Mouse (Mus musculus): ENCODE measurements around the gene Tmem131l. TPM values are rescaled to one million over a fixed set of nuclear protein-coding genes. Genes with fewer than 3 reads are reported as not detected.

The Tmem131l gene
- total and polyA plus RNA-seq, 3 experiments = 25.9 to 48.2 (median 26.6) TPM

DNA sequence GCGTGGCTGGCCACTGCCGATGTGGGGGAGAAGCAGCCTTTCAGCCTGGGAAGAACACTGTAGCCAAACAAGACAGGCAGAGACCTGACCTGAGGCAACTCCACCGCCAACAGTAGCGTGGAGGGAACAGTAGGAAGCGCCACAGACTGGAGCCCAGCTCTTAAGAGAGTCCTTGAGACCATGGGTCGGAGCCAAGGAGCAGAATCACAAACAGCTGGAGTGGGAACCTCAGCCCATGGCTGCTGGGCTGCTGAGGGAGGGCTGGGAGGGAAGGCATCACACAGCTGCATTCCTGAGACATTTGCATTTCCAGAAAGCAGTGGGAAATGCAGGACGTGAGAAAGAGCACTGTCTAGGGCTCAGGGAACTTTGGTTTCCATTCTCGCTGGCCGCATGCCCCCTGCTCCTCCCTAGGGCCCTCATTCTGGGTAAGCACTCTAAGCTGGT, 8.8 kb upstream of the Tmem131l start:
- DNase-seq = peak; percentile 49

DNA sequence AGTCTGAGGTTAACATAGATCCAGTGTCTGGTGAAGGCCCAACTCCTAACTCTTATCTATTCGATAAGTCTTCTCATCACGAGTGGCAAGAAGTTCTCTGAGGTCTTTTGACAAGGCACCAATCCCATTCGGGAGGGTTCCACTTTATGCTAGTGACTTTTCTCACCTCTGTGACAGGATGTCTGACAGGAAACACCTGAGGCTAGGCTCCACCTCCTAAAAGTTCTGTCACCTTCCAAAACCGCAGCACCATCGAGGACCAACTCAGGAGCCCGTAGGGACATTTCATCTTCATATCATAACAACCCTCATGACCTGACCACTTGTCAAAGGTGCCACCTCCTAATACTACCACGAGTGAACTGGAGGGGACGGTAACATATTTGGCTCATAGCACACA, 6.2 kb upstream of the Tmem131l start:
- no peak for DNase-seq

DNA sequence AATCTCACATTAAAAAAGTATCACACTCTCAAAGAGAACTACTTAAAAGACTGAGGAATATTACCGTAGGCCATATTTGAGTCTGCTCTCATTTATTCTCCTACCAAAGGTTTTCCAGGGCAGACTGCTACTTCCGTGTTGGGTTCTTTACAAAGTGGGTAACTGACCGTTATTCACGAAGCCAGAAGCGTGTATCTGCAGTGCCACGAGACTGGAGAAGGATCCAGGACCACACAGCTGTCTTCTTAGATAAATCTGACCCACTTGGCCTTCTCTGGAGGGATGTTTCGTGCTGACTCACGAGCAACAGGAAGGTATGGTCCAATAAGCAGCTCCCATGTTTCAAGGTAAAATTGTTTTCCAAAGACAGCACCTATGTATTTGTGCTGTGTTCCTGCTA, 1.8 kb upstream of the Tmem131l start:
- DNase-seq = no peak

DNA sequence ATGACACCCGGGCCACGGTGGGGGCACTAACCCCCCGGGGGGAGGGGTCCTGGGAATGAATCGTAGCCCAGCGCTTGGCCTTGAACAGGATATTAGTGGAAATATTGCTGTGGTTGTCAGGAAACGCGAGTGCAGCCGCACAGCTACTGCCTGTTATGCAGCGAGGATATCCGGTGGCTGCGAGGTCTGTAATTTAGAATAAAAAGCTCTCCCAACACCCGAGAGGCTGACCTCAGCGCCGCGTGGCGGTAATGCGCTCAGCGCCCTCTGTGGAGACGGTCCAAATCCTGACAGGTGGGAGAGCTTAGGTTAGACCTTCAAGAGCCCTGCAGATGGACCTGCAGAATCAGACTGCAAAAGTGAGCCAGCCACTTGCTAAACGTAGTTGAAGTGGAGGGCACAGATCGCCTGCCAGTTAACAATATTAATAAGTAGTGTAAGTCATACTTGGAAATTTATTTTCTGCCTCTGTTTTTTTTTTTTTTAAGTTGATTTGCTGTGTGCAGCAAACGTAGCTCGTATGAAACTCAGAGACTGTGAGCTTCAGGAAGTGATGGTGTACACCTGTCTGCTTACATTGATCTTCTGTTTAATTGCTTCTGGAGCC, 604 bp upstream of the Tmem131l start:
- no peak for DNase-seq

DNA sequence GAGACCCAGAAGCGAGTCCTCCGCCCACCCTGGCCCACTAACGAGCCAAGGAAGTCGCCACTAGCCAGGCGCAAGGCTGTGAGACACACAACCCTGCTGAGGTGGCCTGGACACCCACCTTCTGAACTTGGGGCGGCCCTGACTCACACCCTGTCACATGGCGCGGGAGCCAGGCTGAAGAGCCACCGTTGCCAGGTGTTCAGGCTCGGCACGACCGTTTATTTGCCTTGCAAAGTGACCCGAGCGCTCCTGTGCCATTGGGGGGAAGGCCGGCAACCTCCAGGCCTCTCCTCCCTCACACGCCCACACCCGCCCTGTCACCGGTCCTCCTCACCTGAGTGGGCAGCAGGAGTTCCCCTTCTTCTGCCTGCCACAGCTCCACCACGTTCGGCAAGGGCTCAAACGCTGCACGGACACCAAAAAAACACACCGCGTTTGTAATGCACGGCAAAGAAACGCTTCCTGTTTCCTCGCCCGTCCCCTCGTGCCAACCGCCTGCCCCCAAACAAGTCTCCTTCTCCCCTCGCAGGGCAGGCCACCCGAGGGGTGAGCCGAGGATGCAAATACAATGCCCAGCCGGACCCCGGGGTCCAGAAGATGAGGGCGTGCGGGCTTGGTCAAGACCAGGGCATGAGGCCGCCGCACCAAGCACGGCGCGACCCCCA, 862 bp downstream of the Tmem131l start:
- DNase-seq = peak; percentile 77

DNA sequence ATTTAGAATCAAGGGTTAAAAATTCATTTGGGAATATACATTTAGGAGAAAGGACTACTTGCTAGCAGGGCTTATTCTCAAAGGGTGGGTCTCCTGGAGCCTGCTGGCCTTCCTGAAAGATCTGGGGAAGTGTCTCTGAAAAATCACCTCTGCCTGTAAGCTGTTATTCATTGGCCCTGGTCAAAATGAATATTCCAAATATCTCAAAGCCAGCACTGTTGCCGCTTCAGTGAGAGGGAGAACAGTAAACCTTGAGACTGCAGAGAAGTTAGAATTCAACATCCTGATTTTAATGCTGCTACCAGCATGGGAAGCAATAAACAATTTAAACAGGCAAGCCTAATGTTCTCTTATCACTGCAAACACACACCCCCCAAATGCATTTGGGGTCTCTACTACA, 1.8 kb downstream of the Tmem131l start:
- DNase-seq = no peak

DNA sequence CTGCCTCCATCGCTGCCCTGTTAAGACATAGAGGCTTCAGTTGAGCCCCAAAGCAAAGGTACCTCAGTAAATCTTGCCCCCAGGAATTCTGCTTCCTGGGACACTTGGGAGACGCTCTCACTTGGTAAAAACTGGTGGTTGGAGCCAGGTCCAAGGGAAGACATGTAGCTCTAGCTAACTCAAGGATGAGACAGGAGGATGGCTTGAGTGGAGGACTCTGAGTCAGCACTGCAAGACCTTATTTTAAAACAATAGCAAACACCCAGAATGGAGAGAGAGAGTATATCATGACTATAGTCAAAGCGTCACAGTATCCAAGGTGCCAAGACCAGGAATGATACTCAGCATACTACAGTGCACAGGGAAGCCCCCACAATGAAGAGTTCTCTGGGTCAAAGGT, 2.4 kb downstream of the Tmem131l start:
- DNase-seq = no peak

DNA sequence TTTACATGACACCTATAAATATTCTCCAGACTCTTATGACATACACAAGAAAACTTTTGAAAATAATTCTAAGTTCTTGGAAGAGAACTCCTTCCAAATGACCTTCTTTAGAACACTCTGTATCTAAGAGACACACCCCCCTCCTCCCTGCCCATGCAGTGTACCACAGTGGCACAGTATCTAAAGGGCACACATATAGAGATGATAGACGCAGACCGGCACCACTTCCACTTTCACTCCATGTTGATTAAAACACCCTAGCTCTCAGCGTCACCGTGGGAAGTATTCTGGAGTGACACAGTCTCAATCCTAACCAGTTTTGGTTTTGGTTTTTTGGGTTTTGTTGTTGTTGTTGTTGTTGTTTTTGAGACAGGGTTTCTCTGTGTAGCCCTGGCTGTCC, 3.1 kb downstream of the Tmem131l start:
- DNase-seq = no peak

DNA sequence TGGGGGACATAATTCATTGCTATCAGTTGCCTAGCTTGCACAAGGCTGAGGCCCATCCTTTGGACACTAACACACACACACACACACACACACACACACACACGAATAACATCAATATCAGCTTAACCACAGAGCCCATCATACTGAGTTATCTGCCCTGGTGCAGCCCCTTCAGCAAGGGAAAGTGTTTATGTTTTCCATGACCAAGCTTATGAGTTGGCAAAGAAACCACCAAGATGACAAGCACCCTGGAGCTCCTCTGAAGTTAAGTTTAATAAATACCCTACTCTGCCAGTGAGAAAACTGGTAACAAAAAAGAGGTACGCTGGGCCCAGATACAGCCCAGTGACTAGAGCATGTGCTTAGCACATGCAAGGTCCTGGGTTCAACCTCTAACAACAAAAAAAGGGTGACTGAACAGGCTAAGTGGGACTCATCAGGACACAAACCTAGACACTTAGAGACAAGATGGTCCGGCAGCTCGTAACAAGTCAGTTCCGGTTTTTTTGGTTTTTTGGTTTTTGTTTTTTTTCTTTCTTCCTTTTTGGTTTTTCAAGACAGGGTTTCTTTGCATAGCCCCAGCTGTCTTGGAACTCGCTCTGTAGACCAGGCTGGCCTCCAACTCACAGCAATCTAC, 4.1 kb downstream of the Tmem131l start:
- no peak for DNase-seq

DNA sequence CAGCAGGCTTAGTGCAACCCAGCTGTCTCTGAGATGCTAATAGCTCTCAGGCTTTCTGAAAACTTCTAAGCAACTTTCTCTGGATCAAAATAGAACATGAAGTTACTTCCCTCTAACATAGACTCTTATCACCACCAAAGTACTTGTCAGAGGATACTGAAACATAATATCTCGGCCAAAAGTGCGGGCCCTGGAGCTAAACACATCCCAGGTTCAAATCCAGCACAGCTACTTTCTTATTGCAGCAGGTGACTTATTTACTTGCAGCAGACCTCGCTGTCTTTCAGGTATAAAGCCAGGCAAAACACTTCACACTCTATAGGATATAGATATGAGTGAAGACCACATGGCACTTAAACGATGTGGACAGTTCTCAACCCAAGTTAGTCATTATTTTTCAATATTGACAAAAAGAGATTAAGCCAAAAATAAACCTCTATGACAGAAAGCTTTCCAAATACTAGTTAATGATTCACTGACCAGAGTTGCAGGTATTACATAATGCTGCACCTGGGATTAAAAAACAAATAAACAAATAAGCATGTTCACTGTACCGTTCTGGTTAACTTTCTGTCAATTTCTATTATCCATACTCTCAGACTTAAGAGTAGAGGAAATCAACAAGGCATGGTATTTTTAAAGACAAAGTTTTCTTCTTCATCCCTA, 5.7 kb downstream of the Tmem131l start:
- DNase-seq = no peak

DNA sequence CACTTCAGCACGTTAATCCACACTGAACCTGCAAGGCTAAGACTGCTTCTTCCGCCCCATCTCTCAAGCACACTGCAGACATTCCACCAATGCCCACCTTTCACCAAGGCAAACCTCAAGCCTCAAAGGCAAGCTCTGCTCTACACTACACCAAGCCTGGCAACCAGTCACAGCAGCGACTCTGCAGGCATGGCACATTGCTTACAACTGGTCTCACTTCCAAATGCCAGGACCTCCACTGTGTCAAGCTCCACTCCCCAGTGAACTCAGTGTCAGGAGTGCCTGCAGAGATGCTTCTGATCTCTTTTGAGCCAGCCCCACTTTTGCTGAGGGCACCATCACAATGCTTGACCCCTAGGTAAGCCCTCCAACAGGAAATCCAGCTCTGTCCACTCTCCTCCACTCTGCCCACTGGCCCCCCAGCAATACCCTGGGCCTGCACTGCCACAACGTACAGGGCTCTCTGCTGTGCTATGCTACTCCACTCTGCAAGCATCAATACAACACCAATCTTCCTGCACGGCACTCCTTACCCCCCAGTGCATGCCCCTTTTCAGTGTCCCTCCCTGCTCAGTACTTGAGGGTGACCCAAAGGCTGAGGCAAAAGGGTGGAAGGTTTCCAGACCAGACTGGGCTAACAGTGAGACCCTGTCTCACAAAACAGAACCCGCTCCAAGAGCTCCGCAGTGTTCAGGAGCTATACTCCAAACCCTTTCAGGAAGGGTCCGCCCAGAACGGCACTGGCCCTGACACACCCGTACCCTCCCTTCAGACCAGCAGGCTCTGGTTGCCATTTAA, 6.8 kb downstream of the Tmem131l start:
- no peak for DNase-seq

DNA sequence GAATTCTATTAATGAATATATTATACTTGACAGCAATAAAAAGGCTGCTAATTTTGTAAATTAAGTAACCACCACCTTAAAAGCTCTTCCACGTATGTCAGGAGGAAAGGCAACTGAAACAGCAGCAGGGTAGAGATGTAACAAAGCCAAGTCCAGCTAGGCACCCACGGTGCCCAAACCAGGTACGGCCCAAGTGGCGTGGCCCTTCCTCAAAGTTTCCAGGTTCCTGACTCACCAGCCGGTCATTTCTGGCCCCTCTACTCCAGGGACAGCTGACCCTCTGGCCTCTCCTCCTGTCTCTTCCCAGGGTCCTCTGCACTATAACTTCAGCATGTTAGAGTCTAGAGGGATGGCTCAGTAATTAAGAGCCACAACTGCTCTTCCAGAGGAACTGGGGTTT, 7.6 kb downstream of the Tmem131l start:
- DNase-seq = no peak

DNA sequence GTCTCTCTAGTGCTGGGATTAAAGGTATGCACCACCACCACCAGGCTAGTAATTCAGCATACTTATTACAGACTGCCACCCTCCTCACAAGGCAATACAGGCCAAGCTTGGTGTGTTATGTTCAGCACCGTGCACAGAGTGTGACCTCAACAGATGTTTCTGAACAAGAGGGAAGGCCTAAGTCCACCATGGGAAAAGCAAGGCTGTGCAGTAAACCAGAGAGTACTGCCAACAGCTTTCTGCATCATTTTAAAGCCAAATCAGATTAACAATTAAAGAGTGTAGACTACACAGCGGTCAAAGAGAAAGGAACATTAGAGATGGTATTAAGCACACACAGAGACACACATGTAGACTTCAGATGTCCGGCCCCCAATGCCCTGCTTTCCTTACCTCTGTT, 8.8 kb downstream of the Tmem131l start:
- DNase-seq = no peak

DNA sequence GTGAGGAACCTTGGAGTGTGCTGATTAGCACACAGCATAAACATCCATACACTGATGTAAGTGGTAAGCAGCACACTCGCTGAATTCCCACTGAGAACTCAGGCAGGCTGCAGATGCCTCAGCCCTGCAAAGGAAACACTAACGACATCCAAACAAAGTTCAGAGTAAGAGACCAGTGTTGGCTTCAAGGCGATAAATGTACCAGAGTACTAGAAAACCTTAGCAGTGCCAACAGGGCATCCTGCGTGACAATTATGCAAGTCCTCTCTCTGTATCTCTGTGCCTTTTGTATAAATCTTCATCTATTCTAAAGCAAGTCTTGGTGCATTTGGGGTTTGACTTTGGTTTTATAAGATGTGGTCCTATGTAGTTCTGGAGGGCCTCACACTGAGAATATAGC, 11.0 kb downstream of the Tmem131l start:
- DNase-seq = no peak

DNA sequence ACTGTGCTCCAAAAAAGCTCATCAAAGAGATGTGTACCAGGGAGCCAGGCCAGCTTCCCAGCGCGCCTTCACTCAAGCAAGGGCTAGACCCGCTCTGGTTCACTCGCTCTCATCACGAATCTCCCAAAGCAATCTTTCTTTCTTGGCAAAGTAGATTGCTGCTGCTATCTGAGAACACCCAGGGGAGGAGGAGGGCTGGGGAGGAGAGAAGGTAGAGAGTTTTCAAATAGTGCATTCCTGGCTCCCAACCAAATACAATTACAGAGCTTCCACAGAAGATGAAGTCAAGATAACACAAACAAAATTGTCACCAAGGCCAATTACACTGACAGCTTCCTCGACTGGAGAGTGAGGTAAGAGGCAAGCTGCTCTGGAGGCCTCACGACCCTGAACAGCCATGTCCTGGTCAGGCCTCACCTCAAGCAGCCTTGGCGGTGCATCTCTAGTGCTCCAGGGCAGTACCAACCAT, 12.2 kb downstream of the Tmem131l start:
- no peak for DNase-seq

DNA sequence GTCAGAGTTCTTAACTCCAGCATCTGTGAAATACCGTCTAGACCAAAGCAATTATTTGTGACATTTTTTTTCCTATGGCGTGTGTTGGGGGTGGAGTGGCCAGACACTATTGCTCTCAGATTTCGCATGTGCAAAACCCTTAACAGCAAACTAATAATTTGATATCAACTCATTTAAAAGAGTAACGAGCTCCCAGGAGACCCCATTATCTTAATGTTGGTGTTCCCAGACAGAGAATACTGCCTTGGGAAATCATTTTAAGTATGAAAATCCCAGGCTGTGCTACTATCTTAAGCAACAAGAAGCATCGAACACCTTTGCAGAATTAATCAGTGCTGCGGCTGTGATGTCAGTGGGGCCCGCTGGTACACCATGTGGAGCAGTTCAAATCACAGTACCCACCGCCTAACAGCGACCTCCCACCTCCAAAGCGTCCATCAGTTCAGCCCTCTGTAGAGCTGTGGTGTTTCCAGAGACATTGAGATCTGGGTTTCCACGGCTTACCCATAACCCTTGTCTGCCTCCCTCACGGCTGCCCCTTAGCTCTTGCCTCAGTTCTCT, 15.4 kb downstream of the Tmem131l start:
- DNase-seq = no peak

DNA sequence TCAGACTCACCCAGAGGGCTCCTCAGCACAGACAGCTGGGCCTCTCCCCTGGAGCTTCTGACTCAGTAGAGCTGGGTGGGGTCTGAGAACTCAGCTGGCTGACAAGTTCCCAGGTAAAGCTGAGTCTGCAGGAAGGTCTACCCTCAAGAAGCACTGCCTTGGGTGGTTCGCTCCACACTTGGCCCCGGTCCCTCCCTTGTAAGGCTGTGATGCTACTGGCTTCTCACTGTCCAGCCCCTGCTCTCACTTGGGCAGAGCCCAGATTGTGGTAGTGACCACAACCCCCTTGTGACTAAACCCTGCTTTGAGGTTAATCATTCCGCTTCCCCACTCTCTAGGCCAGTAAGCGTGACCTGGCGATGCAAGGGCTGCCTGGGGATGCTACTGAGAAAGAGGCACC, 17.3 kb downstream of the Tmem131l start:
- no peak for DNase-seq

DNA sequence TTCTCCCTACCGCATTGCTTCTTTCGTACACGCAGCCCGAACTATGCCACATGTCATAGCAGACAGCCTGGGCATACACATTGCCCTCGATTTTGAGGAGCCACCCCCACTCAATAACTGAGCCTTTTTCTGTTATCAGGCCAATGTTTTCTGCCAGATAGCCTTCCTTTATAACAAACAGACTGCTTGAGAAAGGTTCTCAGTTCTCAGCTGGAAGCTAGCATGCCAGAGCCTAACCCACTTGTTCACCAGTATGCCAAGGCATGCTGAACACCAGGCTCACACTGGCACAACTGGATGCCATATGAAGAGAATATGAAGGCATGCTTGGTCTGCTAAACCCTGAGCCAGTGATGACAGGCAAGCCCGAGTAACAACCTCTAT, 17.8 kb downstream of the Tmem131l start:
- no peak for DNase-seq

DNA sequence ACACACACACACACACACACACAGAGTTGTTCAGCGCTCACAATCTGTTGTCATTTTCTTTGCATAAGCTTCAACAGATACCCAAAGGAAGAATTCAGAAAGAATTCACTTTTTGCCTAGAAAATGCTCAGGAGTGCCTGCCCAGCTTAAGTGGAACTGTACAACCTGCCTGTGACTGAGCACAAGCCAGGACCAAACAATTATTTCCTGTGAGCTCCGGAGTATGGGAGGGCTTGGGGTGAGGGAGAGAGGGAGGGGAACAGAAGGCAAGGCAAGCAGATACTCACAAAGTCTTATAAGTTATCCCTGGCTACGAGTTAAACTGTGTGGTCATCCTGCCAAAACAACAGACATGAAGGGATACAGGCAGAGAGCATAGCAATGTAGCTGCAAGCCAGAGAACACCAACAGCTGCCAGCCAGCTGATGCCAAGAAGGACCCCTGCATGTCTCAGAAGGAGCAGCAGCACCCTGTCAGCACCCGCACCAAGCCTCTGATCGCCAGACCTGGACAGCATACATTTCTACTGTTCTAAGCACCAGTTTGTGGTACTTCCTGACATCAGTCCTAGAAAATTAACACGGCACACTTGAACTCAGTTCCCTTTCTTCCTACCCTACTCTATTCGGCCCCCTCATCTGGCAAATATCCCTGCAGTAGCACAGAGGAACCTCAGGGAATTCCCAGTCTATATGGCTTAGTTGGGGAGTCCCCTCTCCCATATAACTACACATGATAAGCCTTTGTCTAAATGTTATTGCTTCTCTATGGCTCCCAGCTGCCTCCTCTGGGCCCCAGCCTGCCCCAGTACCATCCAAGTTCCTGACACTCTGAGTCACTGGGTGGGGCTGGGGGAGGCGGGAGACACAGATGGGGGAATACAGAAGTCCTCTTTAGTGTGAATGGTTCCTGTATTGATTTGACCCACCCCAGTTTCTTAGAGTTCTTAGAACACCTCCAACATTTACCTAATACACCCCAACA, 18.5 kb downstream of the Tmem131l start:
- DNase-seq = no peak

DNA sequence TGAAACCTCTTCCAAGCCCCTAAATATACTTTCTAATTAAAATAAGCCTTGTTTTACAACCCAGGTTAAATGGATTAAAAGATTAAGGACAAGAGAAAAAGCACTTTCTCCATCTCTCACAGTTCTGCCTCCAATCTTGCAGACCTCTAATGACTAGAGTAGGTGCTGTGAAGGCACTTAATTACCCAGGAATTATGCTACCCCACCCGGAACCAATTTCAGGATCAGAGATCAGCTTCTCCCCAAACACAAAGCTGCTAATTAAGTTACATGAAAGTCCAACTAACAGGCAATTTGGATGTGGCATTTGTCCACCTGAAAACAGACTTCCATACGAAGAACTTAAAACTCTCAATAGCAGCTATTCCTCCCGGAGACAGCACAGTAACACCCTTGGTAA, 19.4 kb downstream of the Tmem131l start:
- DNase-seq = no peak
